Mouse (Mus musculus) limb, embryonic 14.5 days (tissue): ENCODE results near the gene 4930435E12Rik. TPM values are rescaled to one million over a fixed set of nuclear protein-coding genes. Genes with fewer than 3 reads are reported as not detected.

Experiments
- ATAC-seq: fragments of 200-750 bp; cut with Nextera tagmentation; 2 replicates; pipeline ENCODE4 v1.8.0; 2017; ENCODE audit warnings: low read depth, moderate number of reproducible peaks, moderate TSS enrichment; ENCODE audit not compliant: low FRiP score
- DNase-seq: peaks from one replicate; pipeline ENCODE4 v3.0.0-alpha.2; 2015; ENCODE audit warnings: low spot score
- H3K27ac ChIP-seq: fragments of 300-500 bp; sonication (generic); replicated peaks from 2 replicates; pipeline ENCODE4 v1.5.1; 2014; ENCODE audit warnings: low read depth, mild to moderate bottlenecking, low read length, moderate library complexity, mixed read lengths
- H3K27me3 ChIP-seq: fragments of 300-500 bp; sonication (generic); 2 replicates; pipeline ENCODE4 v1.6.1; 2014; ENCODE audit warnings: low read length, mixed read lengths; ENCODE audit not compliant: control insufficient read depth, insufficient read depth
- H3K36me3 ChIP-seq: fragments of 300-500 bp; sonication (generic); 2 replicates; pipeline ENCODE4 v1.6.1; 2014; ENCODE audit warnings: mild to moderate bottlenecking, low read length, moderate library complexity, mixed read lengths; ENCODE audit not compliant: control insufficient read depth, insufficient read depth
- H3K4me1 ChIP-seq: fragments of 300-500 bp; sonication (generic); 2 replicates; pipeline ENCODE4 v1.6.1; 2014; ENCODE audit warnings: antibody characterized with exemption, low read length, mixed read lengths; ENCODE audit not compliant: control insufficient read depth, insufficient read depth
- H3K4me2 ChIP-seq: fragments of 300-500 bp; sonication (generic); replicated peaks from 2 replicates; pipeline ENCODE4 v1.6.1; 2014; ENCODE audit warnings: low read depth, mild to moderate bottlenecking, low read length, moderate library complexity; ENCODE audit not compliant: severe bottlenecking
- H3K4me3 ChIP-seq: fragments of 300-500 bp; sonication (generic); replicated peaks from 2 replicates; pipeline ENCODE4 v1.5.1; 2014; ENCODE audit warnings: low read length
- H3K9ac ChIP-seq: fragments of 300-500 bp; sonication (generic); 2 replicates; pipeline ENCODE4 v1.6.1; 2014; ENCODE audit warnings: mild to moderate bottlenecking, low read depth, low read length, moderate library complexity; ENCODE audit not compliant: severe bottlenecking
- H3K9me3 ChIP-seq: fragments of 300-500 bp; sonication (generic); 2 replicates; pipeline ENCODE4 v1.6.1; 2016; ENCODE audit warnings: low read length; ENCODE audit not compliant: control insufficient read depth
- POLR2A ChIP-seq: fragments of 200-500 bp; IDR thresholded peaks from 2 replicates; pipeline ENCODE4 v1.8.0; 2012; ENCODE audit warnings: inconsistent platforms, mild to moderate bottlenecking, moderate library complexity, borderline replicate concordance; ENCODE audit not compliant: insufficient read depth, insufficient read length; ENCODE audit errors: extremely low read depth
- WGBS: fragments of 180-500 bp; shearing (Covaris S2); extraction: QIAGEN DNeasy Blood & Tissue Kit; methylation state at CpG from one replicate; pipeline ENCODE4 v1.1.7; 2014; 5-methylcytosine and 5-hydroxymethylcytosine counted together
- polyA plus RNA-seq, 2 experiments: library from polyadenylated mRNA; depleted of rRNA in 1 of 2; stranded (reverse) in 1 of 2; unstranded in 1 of 2; fragments of >200 nt; fragmentation: Nextera tagmentation in 1 of 2; extraction: Ambion mirVana in 1 of 2; gene quantifications; 2 replicates each; pipeline versions ENCODE4 v1.2.1 to v1.2.3; 2012 to 2014

Gene 4930435E12Rik
- polyA plus RNA-seq, 2 experiments = not detected

GRCm38 (mm10) chr16:38771145-38771544 is 57.4 kb downstream of the 4930435E12Rik start:
- WGBS = 94% methylated on average over 6 of the region's 6 CpGs
- Histone ChIP-seq H3K36me3 (peaks cover 27% of the 10 kb centered on the region), H3K4me1 (no peaks in the 10 kb centered on the region), H3K4me2 (no peak overlapping the region), H3K4me3 (no peak overlapping the region), H3K9ac (no peak overlapping the region), H3K9me3 (no peaks in the 10 kb centered on the region), H3K27me3 (no peaks in the 10 kb centered on the region), H3K27ac (no peak overlapping the region)
- DNase-seq (no peak), ATAC-seq (no peak; the same call in 1 of the 2 replicates)
- TF ChIP-seq POLR2A = no peak

GRCm38 (mm10) chr16:38769529-38769928 is 59.0 kb downstream of the 4930435E12Rik start:
- no peaks in the 10 kb centered on the region for H3K27me3 ChIP-seq
- no peak overlapping the region for H3K9ac ChIP-seq
- no peak overlapping the region for H3K27ac ChIP-seq
- peaks cover 37% of the 10 kb centered on the region for H3K36me3 ChIP-seq
- no peak for DNase-seq
- WGBS = 72% methylated on average over 9 of the region's 9 CpGs
- H3K4me1 ChIP-seq = no peaks in the 10 kb centered on the region
- no peak overlapping the region for H3K4me2 ChIP-seq
- no peaks in the 10 kb centered on the region for H3K9me3 ChIP-seq
- no peak overlapping the region for H3K4me3 ChIP-seq
- no peak for TF ChIP-seq POLR2A
- no peak for ATAC-seq

GRCm38 (mm10) chr16:38768386-38768785 is 60.2 kb downstream of the 4930435E12Rik start:
- WGBS = 91% methylated on average over 8 of the region's 8 CpGs
- Histone ChIP-seq H3K9me3 (no peaks in the 10 kb centered on the region), H3K4me1 (no peaks in the 10 kb centered on the region), H3K9ac (no peak overlapping the region), H3K4me3 (no peak overlapping the region), H3K27me3 (no peaks in the 10 kb centered on the region), H3K36me3 (peaks cover 40% of the 10 kb centered on the region), H3K4me2 (no peak overlapping the region), H3K27ac (no peak overlapping the region)
- TF ChIP-seq POLR2A = no peak
- no peak for ATAC-seq
- DNase-seq = no peak

- Histone ChIP-seq H3K4me3 (no peak overlapping the region), H3K27ac (no peak overlapping the region), H3K27me3 (no peaks in the 10 kb centered on the region), H3K4me2 (no peak overlapping the region), H3K9ac (no peak overlapping the region), H3K9me3 (no peaks in the 10 kb centered on the region), H3K4me1 (no peaks in the 10 kb centered on the region), H3K36me3 (peaks cover 46% of the 10 kb centered on the region)
- no peak for TF ChIP-seq POLR2A
- DNase-seq (peak; percentile 40), ATAC-seq (no peak)
- WGBS = 82% methylated on average over 8 of the region's 8 CpGs
Observed at GRCm38 (mm10) chr16:38767761-38768160, 60.8 kb downstream of the 4930435E12Rik start.

- DNase-seq (no peak), ATAC-seq (no peak)
- no peak for TF ChIP-seq POLR2A
- Histone ChIP-seq H3K4me3 (no peak overlapping the region), H3K9ac (no peak overlapping the region), H3K27ac (no peak overlapping the region), H3K36me3 (peaks cover 46% of the 10 kb centered on the region), H3K9me3 (no peaks in the 10 kb centered on the region), H3K27me3 (no peaks in the 10 kb centered on the region), H3K4me1 (no peaks in the 10 kb centered on the region), H3K4me2 (no peak overlapping the region)
- WGBS = 65% methylated on average over 3 of the region's 3 CpGs
Observed at GRCm38 (mm10) chr16:38766671-38767070, 61.9 kb downstream of the 4930435E12Rik start.

GRCm38 (mm10) chr16:38763508-38763907 is 65.0 kb downstream of the 4930435E12Rik start:
- no peak for DNase-seq
- peaks cover 58% of the 10 kb centered on the region for H3K36me3 ChIP-seq
- TF ChIP-seq POLR2A = no peak
- H3K27ac ChIP-seq = no peak overlapping the region
- H3K27me3 ChIP-seq = no peaks in the 10 kb centered on the region
- no peaks in the 10 kb centered on the region; the same call in 1 of the 2 replicates for H3K4me1 ChIP-seq
- no peak for ATAC-seq
- no peak overlapping the region for H3K9ac ChIP-seq
- H3K9me3 ChIP-seq = no peaks in the 10 kb centered on the region
- H3K4me3 ChIP-seq = no peak overlapping the region
- no peak overlapping the region for H3K4me2 ChIP-seq
- 91% methylated on average over 4 of the region's 4 CpGs for WGBS
